Mouse (Mus musculus) liver, embryonic 15.5 days (tissue): ENCODE data around the gene Thsd4. TPM values are rescaled to one million over a fixed set of nuclear protein-coding genes. Genes with fewer than 3 reads are reported as not detected.

Experiments
- ATAC-seq: fragments of 200-750 bp; cut with Nextera tagmentation; 2 replicates; pipeline ENCODE4 v1.8.0; 2017; ENCODE audit warnings: moderate number of reproducible peaks, mild to moderate bottlenecking, moderate library complexity; ENCODE audit not compliant: insufficient read depth
- H3K27ac ChIP-seq: fragments of 300-500 bp; sonication (generic); replicated peaks from 2 replicates; pipeline ENCODE4 v1.5.1; 2015; ENCODE audit warnings: mild to moderate bottlenecking, inconsistent platforms
- H3K27me3 ChIP-seq: fragments of 300-500 bp; sonication (generic); 2 replicates; pipeline ENCODE4 v1.6.1; 2015; ENCODE audit warnings: mild to moderate bottlenecking, inconsistent platforms
- H3K36me3 ChIP-seq: fragments of 300-500 bp; sonication (generic); replicated peaks from 2 replicates; pipeline ENCODE4 v1.6.1; 2015; ENCODE audit warnings: moderate library complexity, mild to moderate bottlenecking, inconsistent platforms
- H3K4me1 ChIP-seq: fragments of 300-500 bp; sonication (generic); replicated peaks from 2 replicates; pipeline ENCODE4 v1.6.1; 2015; ENCODE audit warnings: inconsistent platforms
- H3K4me2 ChIP-seq: fragments of 300-500 bp; sonication (generic); 2 replicates; pipeline ENCODE4 v1.6.1; 2015; ENCODE audit warnings: moderate library complexity, mild to moderate bottlenecking, inconsistent platforms
- H3K4me3 ChIP-seq: fragments of 300-500 bp; sonication (generic); replicated peaks from 2 replicates; pipeline ENCODE4 v1.5.1; 2015; ENCODE audit warnings: mild to moderate bottlenecking, inconsistent platforms
- H3K9ac ChIP-seq: fragments of 300-500 bp; sonication (generic); 2 replicates; pipeline ENCODE4 v1.6.1; 2015; ENCODE audit warnings: moderate library complexity, mild to moderate bottlenecking, inconsistent platforms
- H3K9me3 ChIP-seq: fragments of 300-500 bp; sonication (generic); replicated peaks from 2 replicates; pipeline ENCODE4 v1.6.1; 2016; ENCODE audit warnings: inconsistent platforms
- WGBS: fragments of 180-500 bp; shearing (Covaris S2); methylation state at CpG from one replicate; pipeline ENCODE4 v1.1.7; 2015; ENCODE audit warnings: mixed read lengths; ENCODE audit not compliant: insufficient replicate concordance; 5-methylcytosine and 5-hydroxymethylcytosine counted together
- polyA plus RNA-seq: library from polyadenylated mRNA; unstranded; fragments of >200 nt; fragmentation: Nextera tagmentation; extraction: Ambion mirVana; gene quantifications from 2 replicates; pipeline ENCODE4 v1.2.1, GENCODE M21; 2015

Thsd4 gene
- polyA plus RNA-seq, 1 experiment from 2014 or later, result 0.73 TPM

DNA sequence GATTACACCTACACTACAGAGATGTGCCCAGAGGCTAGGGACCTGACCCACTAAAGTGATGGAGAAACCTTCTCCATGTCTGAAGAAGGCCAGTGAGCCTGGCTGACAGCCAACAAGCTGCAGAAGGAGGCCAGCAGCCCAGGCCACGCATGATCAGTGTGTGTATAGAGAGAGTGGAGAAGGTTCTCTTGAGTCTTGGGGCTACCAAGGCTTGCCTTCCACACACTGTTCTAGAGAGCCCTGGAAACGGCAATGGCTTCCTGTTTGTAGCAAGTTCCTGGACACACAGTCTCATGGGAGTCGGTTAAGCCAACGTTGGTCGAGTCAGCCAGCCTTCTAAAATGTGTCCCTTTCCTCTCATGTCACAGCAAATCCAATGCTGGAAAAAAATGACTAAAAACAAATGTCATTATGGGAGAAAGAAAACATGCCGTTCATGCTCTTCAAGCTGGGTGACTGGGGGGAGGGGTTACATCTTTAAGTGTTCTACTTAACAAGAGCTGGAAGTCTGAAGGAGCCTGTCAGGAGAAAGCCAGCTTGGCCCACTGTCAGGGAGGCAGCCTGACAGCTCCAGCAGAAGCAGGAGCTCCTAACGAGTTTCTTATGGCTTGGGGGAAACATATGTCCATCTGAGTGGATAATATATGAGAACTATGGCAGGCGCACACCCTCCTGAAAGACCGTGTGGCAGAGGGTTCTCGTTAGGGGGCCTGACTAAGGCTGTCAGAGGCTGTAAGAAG lies 257.1 kb downstream of the Thsd4 start:
- 43% methylated on average over 10 of the region's 10 CpGs for whole genome bisulfite sequencing
- H3K36me3 ChIP-seq, result no peaks in the 10 kb centered on the region
- H3K4me2 ChIP-seq, result no peak overlapping the region
- ATAC-seq, result no peak
- no peak overlapping the region for H3K27ac ChIP-seq
- H3K9me3 ChIP-seq, result no peaks in the 10 kb centered on the region
- H3K4me3 ChIP-seq, result no peak overlapping the region
- H3K4me1 ChIP-seq, result peaks cover 12% of the 10 kb centered on the region
- H3K27me3 ChIP-seq, result no peaks in the 10 kb centered on the region
- no peak overlapping the region for H3K9ac ChIP-seq

DNA sequence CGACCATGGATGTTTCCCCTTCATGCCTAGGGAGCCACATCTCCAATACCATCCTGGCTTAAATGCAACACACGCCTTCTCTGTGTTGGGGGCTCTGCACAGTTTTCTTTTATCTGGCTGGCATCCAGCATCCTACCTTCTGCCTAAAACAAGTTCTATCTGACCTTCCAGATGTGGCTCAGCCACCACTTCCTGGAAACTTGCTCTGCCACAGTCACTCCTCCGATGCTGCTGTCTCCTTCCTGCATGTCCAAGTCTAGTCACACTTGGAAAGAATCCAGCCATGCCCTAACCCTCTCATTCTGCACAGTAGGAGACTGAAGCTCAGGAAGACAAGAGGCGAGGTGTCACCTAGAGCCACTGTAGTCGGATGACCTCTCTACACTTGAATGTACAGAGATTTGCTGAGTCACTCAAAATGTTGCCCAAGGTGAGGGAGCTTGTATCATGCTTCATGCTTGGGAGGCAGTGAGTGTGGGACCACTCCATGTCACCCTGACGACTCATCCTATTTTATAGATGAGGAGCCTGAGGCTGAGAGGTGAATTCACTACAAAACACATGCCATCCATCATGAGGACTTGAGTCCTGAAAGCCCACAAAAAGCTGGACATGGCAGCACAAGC lies 259.2 kb downstream of the Thsd4 start:
- 33% methylated on average over 6 of the region's 6 CpGs for WGBS
- 0 out of 2 replicates have a peak overlapping the region, but pooled peaks have one; percentile 1 for H3K4me2 ChIP-seq

GRCm38 (mm10) chr9:60259626-60260025 lies 262.2 kb downstream of the Thsd4 start:
- H3K27me3 ChIP-seq, result no peaks in the 10 kb centered on the region
- no peak overlapping the region for H3K27ac ChIP-seq
- H3K9me3 ChIP-seq, result no peaks in the 10 kb centered on the region
- ATAC-seq, result no peak
- no peak overlapping the region for H3K9ac ChIP-seq
- no peaks in the 10 kb centered on the region for H3K36me3 ChIP-seq
- peaks cover 13% of the 10 kb centered on the region for H3K4me1 ChIP-seq
- WGBS, result 76% methylated on average over 13 of the region's 13 CpGs
- H3K4me2 ChIP-seq, result no peak overlapping the region
- no peak overlapping the region for H3K4me3 ChIP-seq

More for the DNA sequence above, 259.2 kb downstream of the Thsd4 start:
- Histone ChIP-seq H3K27ac (no peak overlapping the region), H3K9ac (no peak overlapping the region), H3K4me3 (no peak overlapping the region), H3K36me3 (no peaks in the 10 kb centered on the region), H3K27me3 (no peaks in the 10 kb centered on the region), H3K9me3 (no peaks in the 10 kb centered on the region), H3K4me1 (peaks cover 13% of the 10 kb centered on the region)
- peak; percentile 60 for ATAC-seq

DNA sequence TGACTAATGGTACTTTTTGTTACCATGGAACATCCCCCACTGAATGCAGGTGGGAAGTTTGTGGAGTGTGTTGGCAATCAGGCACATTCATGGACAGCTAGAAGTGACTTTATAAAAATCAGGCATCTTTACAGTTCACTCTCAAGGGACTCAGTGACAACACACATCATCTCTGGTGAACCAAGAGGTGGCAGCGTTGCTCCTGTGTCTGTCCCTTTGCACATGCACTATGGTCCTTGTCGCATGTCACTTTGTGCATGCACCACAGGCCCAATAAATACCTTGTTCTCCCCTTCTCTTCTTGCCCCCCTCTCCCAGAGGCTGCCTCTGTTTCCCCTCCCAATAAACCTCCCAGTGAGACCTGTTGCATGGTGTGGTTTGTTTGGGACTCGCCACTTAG lies 270.1 kb downstream of the Thsd4 start:
- H3K9me3 ChIP-seq, result no peaks in the 10 kb centered on the region
- H3K4me1 ChIP-seq, result no peaks in the 10 kb centered on the region
- no peak overlapping the region for H3K27ac ChIP-seq
- H3K36me3 ChIP-seq, result no peaks in the 10 kb centered on the region
- no peak overlapping the region for H3K4me3 ChIP-seq
- no peak overlapping the region for H3K9ac ChIP-seq
- H3K4me2 ChIP-seq, result no peak overlapping the region
- no peaks in the 10 kb centered on the region for H3K27me3 ChIP-seq
- ATAC-seq, result no peak
- WGBS, result 66% methylated on average over 3 of the region's 3 CpGs

DNA sequence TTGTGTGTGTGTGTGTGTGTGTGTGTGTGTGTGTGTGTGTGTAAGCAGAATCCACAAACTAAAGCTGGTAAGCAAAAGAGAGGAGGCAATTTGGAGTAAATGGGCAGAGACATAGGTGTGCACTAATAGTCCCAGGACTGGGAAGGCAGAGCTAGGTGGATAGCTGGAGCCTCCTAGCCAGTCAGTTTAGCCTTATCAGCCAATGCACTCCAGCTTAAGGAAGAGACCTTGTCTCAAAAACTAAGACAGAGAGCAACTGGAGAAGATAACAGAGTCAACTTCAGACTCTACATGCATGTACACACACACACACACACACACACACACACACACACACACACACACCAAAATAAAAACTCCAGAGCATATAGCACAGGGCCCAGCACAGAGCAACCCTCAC lies 271.4 kb downstream of the Thsd4 start:
- no peak for ATAC-seq
- Histone ChIP-seq H3K4me2 (no peak overlapping the region), H3K9me3 (no peaks in the 10 kb centered on the region), H3K27me3 (no peaks in the 10 kb centered on the region), H3K4me1 (no peaks in the 10 kb centered on the region), H3K9ac (no peak overlapping the region), H3K4me3 (no peak overlapping the region), H3K36me3 (no peaks in the 10 kb centered on the region), H3K27ac (no peak overlapping the region)

- no peak overlapping the region for H3K9ac ChIP-seq
- H3K36me3 ChIP-seq, result no peaks in the 10 kb centered on the region
- WGBS, result 53% methylated on average over 3 of the region's 3 CpGs
- no peaks in the 10 kb centered on the region for H3K9me3 ChIP-seq
- H3K27ac ChIP-seq, result no peak overlapping the region
- ATAC-seq, result no peak
- H3K4me2 ChIP-seq, result no peak overlapping the region
- no peaks in the 10 kb centered on the region for H3K27me3 ChIP-seq
- H3K4me1 ChIP-seq, result no peaks in the 10 kb centered on the region
- no peak overlapping the region for H3K4me3 ChIP-seq
These were observed 273.8 kb downstream of the Thsd4 start for GRCm38 (mm10) chr9:60247998-60248397.

GRCm38 (mm10) chr9:60244943-60245342 lies 276.9 kb downstream of the Thsd4 start:
- Histone ChIP-seq H3K27me3 (no peaks in the 10 kb centered on the region), H3K27ac (no peak overlapping the region), H3K9ac (no peak overlapping the region), H3K4me3 (no peak overlapping the region), H3K9me3 (no peaks in the 10 kb centered on the region), H3K4me2 (no peak overlapping the region), H3K4me1 (no peaks in the 10 kb centered on the region), H3K36me3 (no peaks in the 10 kb centered on the region)
- 1% methylated on average over 5 of the region's 5 CpGs for WGBS
- no peak for ATAC-seq

DNA sequence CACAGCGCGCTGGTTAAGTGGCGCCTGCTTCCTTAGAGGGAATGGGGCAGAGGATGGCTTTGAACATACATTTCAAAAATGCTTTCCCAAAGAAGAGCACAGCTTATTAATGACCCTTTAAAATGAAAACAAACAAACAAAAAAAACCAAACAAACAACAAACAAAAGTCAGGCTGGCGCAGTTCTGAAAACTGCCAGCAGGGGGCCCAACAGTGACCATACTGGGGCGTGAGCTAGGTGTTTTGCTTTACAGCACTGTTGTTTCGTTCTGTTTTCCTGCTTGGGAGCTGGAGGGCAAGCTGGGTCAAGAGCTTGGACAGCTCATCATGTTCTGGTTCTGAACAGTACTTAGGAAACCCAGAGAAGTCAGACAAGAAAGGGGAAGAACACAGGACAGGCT lies 278.3 kb downstream of the Thsd4 start:
- no peaks in the 10 kb centered on the region for H3K27me3 ChIP-seq
- H3K4me1 ChIP-seq, result no peaks in the 10 kb centered on the region
- WGBS, result 45% methylated on average over 6 of the region's 6 CpGs
- H3K4me3 ChIP-seq, result no peak overlapping the region
- no peak for ATAC-seq
- H3K9ac ChIP-seq, result no peak overlapping the region
- H3K36me3 ChIP-seq, result no peaks in the 10 kb centered on the region
- no peaks in the 10 kb centered on the region for H3K9me3 ChIP-seq
- H3K27ac ChIP-seq, result no peak overlapping the region
- no peak overlapping the region for H3K4me2 ChIP-seq

DNA sequence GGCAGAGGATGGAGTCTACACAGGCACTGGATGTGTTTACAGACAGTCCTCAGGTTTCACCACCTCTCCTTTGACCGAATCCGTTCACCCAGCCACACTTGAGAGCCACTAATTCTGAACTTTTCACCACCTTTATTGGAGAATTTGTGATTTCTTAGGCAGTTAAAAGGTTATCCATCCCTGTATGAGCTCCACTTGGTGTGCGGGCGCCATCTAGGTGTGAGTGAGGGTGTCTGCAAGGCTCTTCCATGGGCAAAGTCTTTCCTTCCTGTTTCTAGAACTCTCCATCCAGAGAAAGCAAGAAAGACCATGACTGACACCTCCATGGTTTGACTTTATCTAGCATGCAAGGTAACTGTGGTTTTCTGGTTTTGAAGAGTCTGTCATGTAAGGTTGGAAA lies 284.2 kb downstream of the Thsd4 start:
- H3K4me1 ChIP-seq, result peaks cover 2% of the 10 kb centered on the region; the same call in 1 of the 2 replicates
- H3K4me2 ChIP-seq, result no peak overlapping the region
- no peaks in the 10 kb centered on the region for H3K27me3 ChIP-seq
- no peaks in the 10 kb centered on the region for H3K36me3 ChIP-seq
- no peak for ATAC-seq
- no peaks in the 10 kb centered on the region for H3K9me3 ChIP-seq
- no peak overlapping the region for H3K27ac ChIP-seq
- H3K9ac ChIP-seq, result no peak overlapping the region
- no peak overlapping the region for H3K4me3 ChIP-seq
- WGBS, result 31% methylated on average over 4 of the region's 4 CpGs

- ATAC-seq, result no peak
- H3K27me3 ChIP-seq, result no peaks in the 10 kb centered on the region
- no peak overlapping the region for H3K27ac ChIP-seq
- H3K4me2 ChIP-seq, result no peak overlapping the region
- no peak overlapping the region for H3K4me3 ChIP-seq
- no peaks in the 10 kb centered on the region for H3K36me3 ChIP-seq
- WGBS, result 59% methylated on average over 9 of the region's 9 CpGs
- H3K4me1 ChIP-seq, result peaks cover 2% of the 10 kb centered on the region; the same call in 1 of the 2 replicates
- no peaks in the 10 kb centered on the region for H3K9me3 ChIP-seq
- H3K9ac ChIP-seq, result no peak overlapping the region
These were observed 285.7 kb downstream of the Thsd4 start for GRCm38 (mm10) chr9:60236155-60236554.

DNA sequence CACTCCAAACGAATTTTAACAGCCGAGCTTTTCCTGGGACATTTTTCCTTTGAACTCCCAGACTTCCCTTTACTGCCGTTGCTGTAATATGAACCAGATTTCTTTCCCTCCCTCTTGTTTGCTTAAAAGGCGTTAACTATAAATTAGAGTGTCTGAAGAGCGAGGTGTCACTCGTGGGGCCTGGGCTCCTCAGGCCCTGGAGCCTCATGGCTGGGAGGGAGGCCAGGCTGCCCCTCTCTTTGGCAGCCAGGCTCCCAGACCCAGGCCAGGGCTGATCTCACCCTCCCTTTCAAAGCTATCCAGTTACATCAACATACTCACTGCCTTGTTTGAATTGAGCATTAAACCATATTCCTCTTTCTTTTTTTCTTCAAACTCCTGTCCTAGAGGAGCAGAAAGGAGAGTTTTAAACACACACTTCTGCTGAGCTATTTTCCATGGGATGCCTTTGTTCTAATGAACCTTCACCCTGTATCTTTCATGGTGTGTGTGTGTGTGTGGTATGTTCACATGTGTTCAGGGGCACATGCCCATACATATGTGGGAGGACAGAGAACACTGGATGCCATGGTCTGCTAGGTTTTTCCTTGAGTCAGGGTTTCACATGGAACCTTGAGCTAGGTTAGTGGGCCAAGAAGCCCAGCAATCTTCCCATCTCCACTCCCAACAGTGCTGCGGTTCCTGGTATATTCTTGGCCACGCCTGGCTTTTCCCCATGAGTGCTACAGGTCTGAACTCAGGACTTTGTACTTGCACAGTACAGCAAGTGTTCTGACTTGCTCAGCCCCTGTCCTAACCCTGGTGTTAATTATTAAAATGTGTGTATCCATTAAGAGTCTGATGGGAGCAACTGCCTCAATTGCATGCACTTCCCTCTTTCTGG lies 287.4 kb downstream of the Thsd4 start:
- Histone ChIP-seq H3K4me3 (no peak overlapping the region), H3K4me1 (peaks cover 2% of the 10 kb centered on the region; the same call in 1 of the 2 replicates), H3K9me3 (no peaks in the 10 kb centered on the region), H3K27me3 (no peaks in the 10 kb centered on the region), H3K4me2 (no peak overlapping the region), H3K9ac (no peak overlapping the region), H3K36me3 (no peaks in the 10 kb centered on the region), H3K27ac (no peak overlapping the region)
- peak; percentile 57; the same call in 1 of the 2 replicates for ATAC-seq
- WGBS, result 37% methylated on average over 8 of the region's 8 CpGs
